Mouse (Mus musculus): ENCODE measurements at regions not wholly inside any gene's neighbourhood (a gene's known extent, or its start where the extent isn't known, plus 50 kb on each side); places are given as distances from the start of the nearest gene placed in this dataset.

DNA sequence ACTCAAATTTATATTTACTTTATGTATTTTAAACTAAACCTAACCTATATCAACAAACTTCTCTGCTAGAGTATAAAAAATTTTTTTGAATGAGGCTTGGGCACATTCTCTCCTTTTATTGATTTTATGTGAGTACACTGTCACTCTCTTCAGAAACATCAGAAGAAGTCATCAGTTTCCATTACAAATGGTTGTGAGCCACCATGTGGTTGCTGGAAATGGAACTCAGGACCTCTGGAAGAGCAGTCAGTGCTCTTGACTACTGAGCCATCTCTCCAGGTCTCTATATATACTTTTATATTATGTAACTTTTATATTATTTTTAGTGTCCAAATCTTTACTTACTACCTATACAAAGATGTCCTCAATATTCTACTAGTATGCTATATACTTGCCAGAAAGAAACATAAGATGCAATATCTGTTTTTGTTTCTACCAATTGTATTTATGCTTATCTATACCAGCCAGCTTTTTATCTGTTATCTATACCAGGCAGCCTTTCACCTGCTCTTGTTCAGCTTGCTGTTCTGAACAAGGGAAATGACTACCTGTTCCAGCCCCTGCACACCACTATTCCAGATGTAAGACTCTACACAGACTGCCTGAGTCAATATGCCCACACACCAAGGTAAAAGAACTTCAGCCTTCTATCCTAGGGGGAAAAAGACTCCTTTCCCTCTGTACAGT lies 891.5 kb downstream of the Stpg2 start:
- TF ChIP-seq POLR2AphosphoS2 (IDR thresholded peaks at IDR 0.05; ENCODE audit: insufficient read length, low read depth) = no peak
- no peak for TF ChIP-seq POLR2A (IDR thresholded peaks at IDR 0.05; ENCODE audit: insufficient read length, low read depth)
- no peak for TF ChIP-seq E2F4 (IDR thresholded peaks at IDR 0.05; ENCODE audit: insufficient read depth)
- no peak for TF ChIP-seq MYOG (IDR thresholded peaks at IDR 0.05; ENCODE audit: control insufficient read depth in 1 of 3, insufficient read depth in 1 of 3, insufficient read length in 2 of 3, low read depth in 2 of 3)
- TF ChIP-seq USF1 (IDR thresholded peaks at IDR 0.05; ENCODE audit: low read depth) = no peak
- TF ChIP-seq SRF (IDR thresholded peaks at IDR 0.05; ENCODE audit: control insufficient read depth, insufficient read length, low read depth) = no peak
